Mouse (Mus musculus) left cerebral cortex, adult 9 months (tissue): ENCODE results near the gene Zbp1.

ENCODE experiments used
- DNase-seq, 2 experiments: peaks; one replicate each; pipeline ENCODE4 v3.0.0; 2022; ENCODE audit warnings: low spot score in 2 of 2

The Zbp1 gene

GRCm38 (mm10) chr2:173247197-173247596 is 28.5 kb upstream of the Zbp1 start:
- DNase-seq: no peak

- no peak for DNase-seq
Observed at GRCm38 (mm10) chr2:173246688-173247087, 28.0 kb upstream of the Zbp1 start.

- peak in 1 of 2 experiments; percentile 55 for DNase-seq
Observed at GRCm38 (mm10) chr2:173245258-173245657, 26.5 kb upstream of the Zbp1 start.

GRCm38 (mm10) chr2:173244108-173244507 is 25.4 kb upstream of the Zbp1 start:
- no peak for DNase-seq

GRCm38 (mm10) chr2:173243616-173244015 is 24.9 kb upstream of the Zbp1 start:
- DNase-seq: no peak

- DNase-seq: no peak
Observed at GRCm38 (mm10) chr2:173242874-173243273, 24.2 kb upstream of the Zbp1 start.

GRCm38 (mm10) chr2:173240738-173241137 is 22.0 kb upstream of the Zbp1 start:
- DNase-seq: no peak

GRCm38 (mm10) chr2:173238522-173238921 is 19.8 kb upstream of the Zbp1 start:
- no peak for DNase-seq

GRCm38 (mm10) chr2:173235435-173236332 is 17.0 kb upstream of the Zbp1 start:
- no peak for DNase-seq

GRCm38 (mm10) chr2:173232766-173233099 is 14.0 kb upstream of the Zbp1 start:
- DNase-seq: no peak

- peak in 1 of 2 experiments; percentile 52 for DNase-seq
Observed at GRCm38 (mm10) chr2:173232065-173232765, 13.5 kb upstream of the Zbp1 start.

GRCm38 (mm10) chr2:173229578-173230224 is 11.0 kb upstream of the Zbp1 start:
- peak in 1 of 2 experiments; percentile 94 for DNase-seq

GRCm38 (mm10) chr2:173228567-173228966 is 9.8 kb upstream of the Zbp1 start:
- no peak for DNase-seq

- DNase-seq: no peak
Observed at GRCm38 (mm10) chr2:173226792-173227191, 8.1 kb upstream of the Zbp1 start.

- DNase-seq: no peak
Observed at GRCm38 (mm10) chr2:173225906-173226305, 7.2 kb upstream of the Zbp1 start.

GRCm38 (mm10) chr2:173224832-173225231 is 6.1 kb upstream of the Zbp1 start:
- DNase-seq: no peak

- no peak for DNase-seq
Observed at GRCm38 (mm10) chr2:173224097-173224496, 5.4 kb upstream of the Zbp1 start.

GRCm38 (mm10) chr2:173223496-173223895 is 4.8 kb upstream of the Zbp1 start:
- no peak for DNase-seq

- DNase-seq: no peak
Observed at GRCm38 (mm10) chr2:173220754-173221153, 2.0 kb upstream of the Zbp1 start.

GRCm38 (mm10) chr2:173219256-173219954 is 682 bp upstream of the Zbp1 start:
- DNase-seq: no peak

GRCm38 (mm10) chr2:173217763-173218258 is 912 bp downstream of the Zbp1 start:
- no peak for DNase-seq

- DNase-seq: no peak
Observed at GRCm38 (mm10) chr2:173217246-173217645, 1.5 kb downstream of the Zbp1 start.
